Mouse (Mus musculus) inflammation-experienced regulatory T-cells, adult 16 weeks (primary cell): ENCODE results near the gene Cbx8. TPM values are rescaled to one million over a fixed set of nuclear protein-coding genes. Genes with fewer than 3 reads are reported as not detected.

Experiments used
- polyA plus RNA-seq: library from polyadenylated mRNA; unstranded; fragments of 100-300 nt; shearing (Covaris generic); gene quantifications from one replicate; pipeline ENCODE4 v1.2.1, GENCODE M21; 2017

The Cbx8 gene
- 18.6 TPM for polyA plus RNA-seq

DNA sequence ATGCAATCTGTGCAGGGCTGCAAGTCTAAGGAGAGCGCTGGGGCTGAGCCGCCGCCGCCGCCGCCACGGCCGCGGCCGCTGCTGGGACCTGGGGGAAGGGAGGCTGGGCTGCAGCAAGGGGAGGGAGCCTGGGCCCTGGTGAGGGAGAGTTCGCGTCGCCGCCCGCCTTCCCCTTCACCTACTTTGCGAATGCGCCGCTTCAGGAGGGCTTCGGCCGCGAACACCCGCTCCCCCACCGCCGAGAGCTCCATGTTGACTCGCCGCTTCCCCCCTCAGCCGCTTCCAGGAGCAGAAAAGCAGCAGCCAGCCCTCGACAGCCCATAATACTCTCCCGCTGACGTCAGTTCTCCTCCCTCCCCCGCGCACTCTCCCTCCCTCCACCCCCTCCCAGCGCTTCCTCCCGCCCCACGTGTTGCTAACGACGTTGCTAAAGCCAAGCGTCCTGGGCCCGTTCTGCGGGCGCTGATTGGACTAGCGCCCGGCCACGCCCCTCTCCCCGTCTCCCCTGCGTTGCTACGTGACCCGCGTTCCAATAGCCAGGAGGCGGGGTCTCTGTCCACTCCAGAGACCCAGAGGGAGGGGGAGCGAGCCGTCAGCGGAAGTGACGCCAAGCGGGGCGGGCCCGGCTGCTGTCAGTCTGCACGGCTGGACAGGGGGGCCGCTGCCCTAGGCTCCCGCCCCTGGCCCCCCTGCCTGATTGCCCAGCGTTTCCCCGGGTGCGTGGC, at the start of gene Cbx8:
Cbx8 (minus strand) TSS at position 370 of the 725 bp plus-strand sequence.

DNA sequence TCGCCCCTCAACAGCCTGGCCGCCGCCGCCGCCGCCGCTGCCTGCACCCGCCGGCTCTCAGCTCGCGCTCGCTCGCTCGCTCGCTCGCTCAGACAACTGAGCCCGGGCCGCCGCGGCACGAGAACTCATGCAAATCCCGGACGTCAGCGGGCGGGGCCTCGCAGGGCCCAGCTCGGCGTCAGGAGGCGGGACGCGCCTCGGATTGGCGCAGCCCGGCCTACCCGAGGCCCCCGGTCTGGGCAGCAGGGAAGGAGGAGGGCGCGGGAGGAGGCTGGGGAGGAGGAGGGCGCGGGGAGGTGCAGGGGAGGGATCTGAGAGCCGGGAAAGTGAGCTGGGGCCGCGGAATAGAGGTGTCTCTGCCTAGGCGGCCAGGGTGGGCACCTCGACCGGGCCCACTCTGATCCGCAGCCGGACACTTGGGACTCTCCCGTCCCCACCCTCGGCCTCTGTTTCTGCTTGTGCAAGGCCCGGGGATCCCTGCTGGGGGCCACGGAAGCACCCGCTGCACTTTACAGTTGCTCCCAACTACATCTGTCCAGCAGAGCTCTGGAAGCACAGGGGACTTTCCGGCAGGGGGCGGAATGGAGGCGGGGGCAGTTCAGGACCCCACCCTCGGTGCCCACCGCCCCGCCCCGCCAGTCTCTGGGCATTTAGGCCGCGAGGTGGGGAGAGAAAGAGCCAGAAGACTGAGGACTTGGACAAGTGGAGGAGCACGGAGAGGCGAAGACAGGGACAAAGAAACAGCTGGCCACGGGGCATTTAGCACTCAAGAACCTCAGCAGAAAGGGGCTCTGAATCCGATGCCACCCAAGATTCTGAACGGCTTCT, 45.6 kb upstream of the Cbx8 start, which contains the start of gene Cbx4:
Cbx4 (minus strand) TSS at position 78 of the 828 bp plus-strand sequence.

DNA sequence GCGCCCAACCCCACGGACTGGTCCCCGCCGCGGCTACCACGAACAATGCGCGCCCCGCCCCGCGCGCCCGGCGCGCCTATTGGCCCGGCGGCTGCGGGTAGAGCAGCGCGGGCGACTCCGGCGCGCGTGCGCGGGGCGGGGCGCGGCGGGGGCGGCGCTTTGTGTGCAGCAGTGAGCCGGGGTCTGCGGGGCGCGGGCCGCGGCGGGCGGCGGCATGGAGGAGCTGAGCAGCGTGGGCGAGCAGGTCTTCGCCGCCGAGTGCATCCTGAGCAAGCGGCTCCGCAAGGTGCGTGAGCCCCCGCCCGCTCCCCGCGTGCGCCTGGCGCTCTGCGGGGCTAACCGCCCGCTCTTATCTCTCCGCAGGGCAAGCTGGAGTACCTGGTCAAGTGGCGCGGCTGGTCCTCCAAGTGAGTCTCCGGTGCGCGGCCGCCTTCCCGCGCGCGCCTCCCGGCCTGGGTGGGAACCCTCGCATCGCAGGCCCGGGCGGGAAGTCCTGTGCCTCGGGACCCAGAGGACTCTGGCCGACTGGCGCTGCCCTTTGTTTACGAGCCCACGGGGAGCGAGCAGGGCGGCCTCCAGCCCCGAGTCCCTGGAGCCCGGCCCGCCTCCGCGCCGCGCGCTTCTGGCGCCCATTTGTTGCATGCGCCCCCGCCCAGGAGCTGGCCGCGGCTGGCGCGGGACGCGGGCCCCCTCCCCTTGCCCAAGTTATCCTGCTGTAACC, 17.7 kb downstream of the Cbx8 start, which contains the start of gene Cbx2:
Cbx2 (plus strand) TSS at position 68 of the 721 bp plus-strand sequence.

DNA sequence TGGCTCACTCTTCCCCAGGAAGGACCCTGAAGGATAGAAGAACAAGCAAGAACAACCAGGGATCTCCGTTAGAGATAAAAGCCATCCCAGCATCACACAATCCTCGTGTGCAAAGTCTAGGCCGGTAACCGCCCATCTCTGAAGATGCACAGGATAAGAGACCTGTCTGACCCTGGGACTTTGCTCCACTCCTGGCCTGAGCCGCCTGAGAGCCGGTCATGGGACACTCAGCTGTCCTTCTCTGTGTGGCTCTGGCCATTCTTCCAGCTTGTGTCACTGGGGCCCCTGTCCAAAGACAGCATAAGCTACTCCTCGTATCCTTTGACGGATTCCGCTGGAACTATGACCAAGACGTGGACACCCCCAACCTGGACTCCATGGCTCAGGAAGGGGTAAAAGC, 52.8 kb downstream of the Cbx8 start, which contains the start of gene Enpp7:
Enpp7 (plus strand) TSS at position 190 of the 400 bp plus-strand sequence.

Other genes starting within 250 kb of the Cbx8 start
- 0.09 TPM for gene Rbfox3, start 129.4 kb downstream of the Cbx8 start, polyA plus RNA-seq
- gene Enpp7, start 52.8 kb downstream of the Cbx8 start, polyA plus RNA-seq = not detected
- gene Cbx2, start 18.0 kb downstream of the Cbx8 start, polyA plus RNA-seq = 6.9 TPM
- 5.8 TPM for gene Cbx4, start 45.3 kb upstream of the Cbx8 start, polyA plus RNA-seq
- 0.67 TPM for gene Tbc1d16, start 187.5 kb upstream of the Cbx8 start, polyA plus RNA-seq
- gene Ccdc40, start 187.6 kb upstream of the Cbx8 start, polyA plus RNA-seq = 3.0 TPM
- gene Gaa, start 226.9 kb upstream of the Cbx8 start, polyA plus RNA-seq = 42.8 TPM